Mouse (Mus musculus) liver, embryonic 14.5 days (tissue): ENCODE results near the gene Fignl1.

Experiments
- CTCF ChIP-seq: IDR thresholded peaks from 2 replicates; pipeline ENCODE4 v1.5.1; 2016; ENCODE audit warnings: antibody characterized with exemption, low read depth, control low read depth
- EP300 ChIP-seq: IDR thresholded peaks from 2 replicates; pipeline ENCODE4 v1.6.1; 2016; ENCODE audit warnings: antibody characterized with exemption, low read depth

GRCm38 (mm10) chr11:11844367-11844971 is 35.7 kb upstream of the Fignl1 start:
- peak; percentile 74 for TF ChIP-seq CTCF
- TF ChIP-seq EP300, result no peak
